Mouse (Mus musculus) G1E (cell line): Measurements from ENCODE around the gene Zfp609. TPM values are rescaled to one million over a fixed set of nuclear protein-coding genes. Genes with fewer than 3 reads are reported as not detected.

Experiments
- ATAC-seq: 2 replicates; pipeline ENCODE4 v1.8.0; 2016; ENCODE audit warnings: mild to moderate bottlenecking; ENCODE audit not compliant: insufficient number of reproducible peaks, poor library complexity, low FRiP score, severe bottlenecking; ENCODE audit errors: extremely low read depth
- DNase-seq: peaks from one replicate; pipeline ENCODE4 v3.0.0; 2012; ENCODE audit warnings: low spot score
- H3K27me3 ChIP-seq: 2 replicates; pipeline ENCODE4 v1.6.1; 2012; ENCODE audit warnings: mild to moderate bottlenecking, low read length, inconsistent platforms; ENCODE audit not compliant: insufficient read depth
- H3K36me3 ChIP-seq: replicated peaks from 2 replicates; pipeline ENCODE3; 2012; ENCODE audit warnings: mild to moderate bottlenecking, inconsistent platforms
- H3K4me1 ChIP-seq: 2 replicates; pipeline ENCODE4 v1.6.1; 2012; ENCODE audit warnings: low read depth, low read length, inconsistent platforms, mixed read lengths; ENCODE audit not compliant: insufficient read depth
- H3K4me3 ChIP-seq: 2 replicates; pipeline ENCODE4 v1.5.1; 2012; ENCODE audit warnings: low read depth, mild to moderate bottlenecking, inconsistent platforms, low read length, moderate library complexity, mixed read lengths
- H3K9me3 ChIP-seq: replicated peaks from 2 replicates; pipeline ENCODE4 v1.6.1; 2012; ENCODE audit warnings: inconsistent platforms
- CTCF ChIP-seq: IDR thresholded peaks from 2 replicates; pipeline ENCODE4 v1.5.1; 2012; ENCODE audit warnings: low read depth, low read length, inconsistent platforms, mixed read lengths
- GATA1 ChIP-seq: IDR thresholded peaks from 2 replicates; pipeline ENCODE4 v1.6.1; 2012; ENCODE audit warnings: borderline replicate concordance, low read length, inconsistent platforms, mixed read lengths
- GATA2 ChIP-seq: IDR thresholded peaks from 2 replicates; pipeline ENCODE4 v1.6.1; 2012; ENCODE audit warnings: low read depth, low read length, inconsistent platforms, borderline replicate concordance
- POLR2AphosphoS5 ChIP-seq: IDR thresholded peaks from 2 replicates; pipeline ENCODE4 v1.6.1; 2012; ENCODE audit warnings: low read depth, low read length, inconsistent platforms; ENCODE audit not compliant: insufficient replicate concordance
- TAL1 ChIP-seq: conservative IDR thresholded peaks from 2 replicates; pipeline ENCODE4 v1.6.1; 2012; ENCODE audit warnings: low read depth, low read length, inconsistent platforms, mixed read lengths
- polyA plus RNA-seq: library from polyadenylated mRNA; stranded (reverse); fragments of >175 nt; gene quantifications from 2 replicates; pipeline ENCODE4 v1.2.3, GENCODE M21; 2012
- total RNA-seq, 2 experiments: library from RNA; stranded (forward) in 1 of 2; stranded (reverse) in 1 of 2; fragments of 200-1000 nt in 1 of 2; fragments of >200 nt in 1 of 2; fragmentation: Nextera tagmentation in 1 of 2; gene quantifications; 2 replicates each; pipeline ENCODE4 v1.2.3; 2014 to 2017

Gene Zfp609
- total and polyA plus RNA-seq, 3 experiments = 4.0 to 83.9 (median 60.3) TPM

DNA sequence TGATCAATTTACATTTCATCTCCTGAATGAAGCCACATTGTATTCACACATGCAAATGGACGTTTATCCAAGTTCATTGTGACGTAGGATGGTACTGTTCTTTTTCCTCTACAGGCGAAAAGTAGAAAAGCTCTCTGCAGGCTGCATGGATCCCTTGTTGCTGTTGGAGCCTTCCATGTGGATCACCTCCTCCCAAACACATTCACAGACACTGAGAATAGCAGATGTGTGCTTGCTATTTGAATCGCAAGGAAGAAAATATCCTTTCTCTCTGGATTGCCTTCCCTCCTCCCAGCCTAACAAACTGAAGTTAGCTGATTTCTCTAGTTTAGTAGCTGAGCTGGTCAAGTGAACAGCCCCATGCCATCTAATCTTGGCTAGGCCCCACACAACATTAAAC lies 2.9 kb upstream of the Zfp609 start:
- Histone ChIP-seq H3K36me3 (peaks cover 38% of the 10 kb centered on the region), H3K4me3 (no peak overlapping the region), H3K9me3 (no peaks in the 10 kb centered on the region), H3K27me3 (no peaks in the 10 kb centered on the region), H3K4me1 (peaks cover 38% of the 10 kb centered on the region)
- ATAC-seq (no peak), DNase-seq (no peak)
- TF ChIP-seq GATA1 (no peak), GATA2 (no peak), POLR2AphosphoS5 (no peak), CTCF (no peak), TAL1 (no peak)

DNA sequence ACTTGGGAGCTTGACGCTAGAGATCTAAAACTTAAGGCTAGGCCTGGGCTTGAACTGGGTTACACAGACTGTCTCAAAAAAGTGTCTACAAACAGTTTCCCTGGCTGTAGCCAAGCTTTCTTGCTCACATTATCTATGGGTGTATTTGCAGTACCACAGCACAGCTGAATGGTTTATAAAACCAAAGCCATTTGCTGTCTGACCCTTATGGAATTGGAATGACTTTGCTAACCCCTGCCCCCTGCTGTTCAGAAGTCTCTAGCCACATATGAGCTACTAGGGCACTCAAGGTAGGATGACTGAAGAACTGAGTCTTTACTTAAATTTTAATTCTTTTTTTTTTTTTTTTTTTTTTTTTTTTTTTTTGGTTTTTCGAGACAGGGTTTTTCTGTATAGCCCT lies 2.0 kb upstream of the Zfp609 start:
- H3K27me3 ChIP-seq = no peaks in the 10 kb centered on the region
- H3K4me3 ChIP-seq = no peak overlapping the region
- no peaks in the 10 kb centered on the region for H3K9me3 ChIP-seq
- ATAC-seq (no peak), DNase-seq (peak; percentile 29)
- TF ChIP-seq TAL1 = no peak
- TF ChIP-seq CTCF = no peak
- no peak for TF ChIP-seq GATA1
- no peak for TF ChIP-seq GATA2
- no peak for TF ChIP-seq POLR2AphosphoS5
- peaks cover 31% of the 10 kb centered on the region for H3K36me3 ChIP-seq
- H3K4me1 ChIP-seq = peaks cover 39% of the 10 kb centered on the region

DNA sequence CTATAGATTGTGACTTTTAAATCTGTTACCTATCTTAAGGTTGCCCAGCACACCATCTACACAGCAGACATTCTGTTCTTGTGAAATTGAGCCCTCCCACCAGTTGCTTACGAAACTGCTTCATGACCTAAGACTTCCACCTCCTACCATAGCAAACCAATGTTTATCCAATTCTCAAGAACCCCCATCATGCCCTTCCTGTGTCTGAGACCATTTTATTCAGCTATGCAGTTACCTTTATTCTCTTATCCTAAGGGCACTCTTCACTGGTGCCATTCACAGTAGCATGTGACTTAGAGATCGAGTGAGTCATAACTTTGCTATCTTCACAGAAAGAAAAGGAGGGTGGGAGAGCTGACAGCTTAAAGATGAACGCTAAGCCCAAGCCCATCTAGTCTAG lies 1.1 kb upstream of the Zfp609 start:
- Histone ChIP-seq H3K4me3 (peak overlapping the region; percentile 87), H3K27me3 (no peaks in the 10 kb centered on the region), H3K4me1 (peaks cover 48% of the 10 kb centered on the region), H3K36me3 (peaks cover 28% of the 10 kb centered on the region), H3K9me3 (no peaks in the 10 kb centered on the region)
- TF ChIP-seq GATA2 (no peak), CTCF (no peak), POLR2AphosphoS5 (no peak), TAL1 (no peak), GATA1 (no peak)
- DNase-seq = no peak
- no peak for ATAC-seq

DNA sequence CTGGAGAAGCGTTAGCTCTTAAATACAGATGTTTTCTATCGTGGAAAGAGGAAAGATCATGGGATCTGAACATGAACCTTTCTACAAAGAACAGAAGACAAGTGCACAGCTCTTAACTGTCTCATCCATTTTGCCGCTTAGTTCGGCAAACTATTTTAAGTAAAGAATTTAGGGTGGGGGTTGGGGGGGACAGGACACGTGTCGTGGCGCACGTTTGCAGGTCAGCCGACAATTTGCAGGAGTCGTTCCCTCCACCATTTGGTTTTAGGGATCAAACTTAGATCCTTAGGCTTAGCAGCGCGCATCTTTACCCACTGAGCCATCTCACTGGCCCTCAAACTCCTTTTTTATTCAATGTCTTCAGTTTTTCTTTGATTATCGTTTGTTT lies 646 bp upstream of the Zfp609 start:
- Histone ChIP-seq H3K4me1 (peaks cover 51% of the 10 kb centered on the region), H3K27me3 (no peaks in the 10 kb centered on the region), H3K36me3 (peaks cover 28% of the 10 kb centered on the region), H3K4me3 (peak overlapping the region; percentile 87), H3K9me3 (no peaks in the 10 kb centered on the region)
- ATAC-seq (no peak), DNase-seq (no peak)
- TF ChIP-seq TAL1 (no peak), GATA1 (no peak), GATA2 (no peak), CTCF (no peak), POLR2AphosphoS5 (no peak)

DNA sequence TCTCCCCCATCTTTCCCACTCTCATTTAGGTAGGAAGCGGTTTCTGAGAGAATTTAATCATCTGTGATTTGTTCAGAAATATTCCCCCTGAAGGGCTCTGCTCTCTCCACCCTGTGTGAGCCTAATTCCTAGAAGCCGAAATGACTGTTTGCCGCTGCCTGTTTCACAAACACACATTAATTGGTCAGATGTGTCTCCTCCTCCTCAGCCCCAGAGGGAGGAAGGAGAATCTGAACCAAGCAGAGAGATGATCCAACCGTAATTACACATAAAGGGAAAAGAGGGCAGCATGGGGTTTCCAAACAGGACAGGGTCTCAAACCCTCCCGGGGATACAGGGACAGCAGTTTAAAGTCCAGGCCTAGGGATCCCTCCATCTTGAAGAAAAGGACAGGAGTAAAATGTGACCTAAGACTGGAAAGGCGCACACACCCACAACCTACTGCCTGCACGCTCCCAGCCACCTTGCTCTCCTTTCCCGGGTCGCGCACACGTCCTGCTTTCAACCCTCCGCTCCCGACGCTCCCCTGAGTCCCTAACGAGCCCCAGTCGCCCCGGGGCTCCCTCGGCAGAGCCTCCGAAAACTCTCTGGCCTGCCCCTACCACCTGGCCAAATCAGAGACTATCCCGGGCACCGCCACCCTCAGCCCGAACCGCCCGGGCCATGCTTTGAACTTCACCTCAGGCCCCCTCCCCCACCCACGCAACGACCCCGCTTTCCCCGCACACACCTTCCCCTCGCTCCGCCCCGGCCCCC lies 598 bp downstream of the Zfp609 start:
- TF ChIP-seq TAL1 (no peak), GATA2 (no peak), GATA1 (no peak)
- ATAC-seq (peak; percentile 43; the same call in 1 of the 2 replicates), DNase-seq (peak; percentile 52)
- no peaks in the 10 kb centered on the region for H3K27me3 ChIP-seq
- no peaks in the 10 kb centered on the region for H3K9me3 ChIP-seq
- peaks cover 25% of the 10 kb centered on the region for H3K36me3 ChIP-seq
- H3K4me3 ChIP-seq = peak overlapping the region; percentile 87
- H3K4me1 ChIP-seq = peaks cover 60% of the 10 kb centered on the region

DNA sequence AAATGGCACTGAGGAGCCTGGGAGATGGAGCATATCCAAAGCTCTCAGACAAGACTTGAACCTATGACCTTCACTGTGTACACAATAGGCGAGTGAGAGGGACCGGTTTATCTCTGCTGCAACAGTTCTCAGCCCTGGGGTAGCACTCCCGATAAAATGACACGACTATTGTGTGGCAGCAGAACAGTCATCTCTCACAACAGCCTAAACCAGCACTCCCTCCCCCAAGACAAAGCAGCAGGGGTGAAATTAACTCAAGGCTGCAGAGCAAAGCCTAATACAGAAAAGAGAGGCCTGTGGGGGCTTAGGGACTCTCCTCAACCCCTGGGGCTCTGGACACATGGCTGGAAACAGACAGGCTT lies 1.2 kb downstream of the Zfp609 start:
- H3K4me3 ChIP-seq = peak overlapping the region; percentile 87
- peaks cover 63% of the 10 kb centered on the region for H3K4me1 ChIP-seq
- DNase-seq (no peak), ATAC-seq (no peak)
- peaks cover 26% of the 10 kb centered on the region for H3K36me3 ChIP-seq
- H3K9me3 ChIP-seq = no peaks in the 10 kb centered on the region
- TF ChIP-seq CTCF = no peak
- TF ChIP-seq TAL1 = no peak
- no peak for TF ChIP-seq GATA2
- H3K27me3 ChIP-seq = no peaks in the 10 kb centered on the region
